Mouse (Mus musculus) CD8-positive naive resting alpha-beta T cell, adult 2 months (primary cell): ENCODE measurements around the gene Car9.

Experiments used
- DNase-seq, 2 experiments: peaks; one replicate each; pipeline ENCODE4 v3.0.0; 2022; ENCODE audit warnings: low read depth in 2 of 2, low spot score in 2 of 2

Gene Car9

DNA sequence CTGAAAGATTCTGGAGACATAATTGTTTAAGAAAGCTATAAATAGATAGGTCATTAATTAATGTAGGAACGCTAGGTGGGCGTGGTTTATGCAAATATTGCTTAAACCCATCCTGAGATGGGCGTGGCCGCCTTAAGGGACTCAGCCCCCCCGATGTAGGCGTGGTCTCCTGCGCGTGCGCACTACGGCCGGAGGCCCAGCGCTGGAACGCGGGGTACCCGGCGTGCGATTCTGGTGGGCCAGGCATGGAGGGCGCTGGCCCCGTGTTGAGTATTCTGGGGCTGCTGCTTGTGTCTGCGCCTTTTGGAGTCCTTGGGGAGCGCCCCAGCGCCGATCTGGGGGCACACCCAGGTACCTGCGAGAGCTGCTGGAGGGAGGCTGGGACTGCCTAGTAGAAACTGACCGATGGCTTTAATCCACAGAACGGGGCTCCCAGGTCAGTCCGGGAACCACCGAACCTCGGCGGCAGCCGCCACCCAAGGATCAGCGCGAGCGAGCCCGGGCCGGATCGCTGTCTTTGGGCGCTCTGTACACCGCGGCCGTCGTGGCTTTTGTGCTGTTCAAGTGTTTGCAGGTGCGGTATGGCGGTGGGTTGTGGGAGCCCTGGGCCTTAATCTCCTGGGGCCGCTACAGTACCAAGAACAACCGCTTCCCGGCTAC lies 13.4 kb upstream of the Car9 start:
- peak; percentile 99 for DNase-seq

GRCm38 (mm10) chr4:43493846-43494240 lies 12.9 kb upstream of the Car9 start:
- DNase-seq: no peak

DNA sequence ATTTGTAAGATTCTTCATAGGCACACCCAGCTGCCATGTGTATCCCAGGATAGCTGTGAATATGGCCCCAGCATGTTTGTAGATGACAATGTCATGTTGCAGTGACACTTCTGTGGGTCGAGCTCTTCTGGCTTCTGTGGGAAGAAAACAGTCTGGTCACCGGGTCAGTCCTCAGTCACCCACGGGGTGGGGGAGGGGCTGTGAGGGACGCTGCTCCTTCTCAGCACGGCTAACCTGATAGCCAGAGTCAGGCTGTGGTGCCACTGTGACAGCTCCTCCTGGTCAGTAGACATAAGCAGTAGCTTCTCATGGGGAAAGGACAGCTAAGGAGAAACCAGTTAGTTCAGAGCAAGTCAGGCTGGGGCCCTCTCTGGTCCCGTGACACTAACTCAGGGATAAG lies 10.2 kb upstream of the Car9 start:
- no peak for DNase-seq

DNA sequence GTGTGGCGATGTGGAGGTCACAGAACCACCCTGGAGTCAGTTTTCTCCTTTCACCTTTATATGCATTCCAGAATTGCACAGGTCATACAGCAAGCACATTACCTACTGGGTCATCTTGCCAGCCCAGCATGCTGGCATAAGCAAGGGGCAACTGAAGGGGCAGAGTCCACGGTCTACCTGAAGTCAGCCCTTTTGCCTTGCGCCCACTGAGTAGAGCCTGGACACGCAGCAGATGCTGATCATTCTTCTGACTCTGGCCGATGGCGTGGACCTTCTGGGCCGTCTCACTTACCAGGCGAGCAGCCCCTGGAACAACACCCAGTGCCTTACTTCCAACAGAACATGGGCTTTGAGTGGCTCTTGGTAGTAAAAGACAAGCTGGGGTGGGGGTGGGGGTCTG lies 9.4 kb upstream of the Car9 start:
- no peak for DNase-seq

DNA sequence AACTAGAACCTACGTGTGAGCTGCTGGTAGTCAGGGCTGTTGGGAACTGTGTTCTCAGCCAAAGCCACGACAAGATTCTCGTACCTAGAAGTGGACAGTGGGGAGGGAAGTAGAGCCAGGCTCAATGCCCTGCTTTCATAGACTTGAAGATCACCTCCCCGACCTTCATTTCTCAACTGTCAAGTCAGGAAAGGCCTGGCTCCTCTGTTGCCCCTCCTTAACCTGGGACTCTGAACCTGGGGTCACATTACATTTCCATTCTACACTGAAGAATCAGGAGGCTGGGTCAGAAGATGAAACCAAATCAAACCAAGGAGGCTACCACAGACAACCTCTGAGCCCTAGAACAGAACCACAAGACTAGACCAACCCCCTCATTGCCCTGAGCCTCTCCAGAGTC lies 8.8 kb upstream of the Car9 start:
- no peak for DNase-seq

DNA sequence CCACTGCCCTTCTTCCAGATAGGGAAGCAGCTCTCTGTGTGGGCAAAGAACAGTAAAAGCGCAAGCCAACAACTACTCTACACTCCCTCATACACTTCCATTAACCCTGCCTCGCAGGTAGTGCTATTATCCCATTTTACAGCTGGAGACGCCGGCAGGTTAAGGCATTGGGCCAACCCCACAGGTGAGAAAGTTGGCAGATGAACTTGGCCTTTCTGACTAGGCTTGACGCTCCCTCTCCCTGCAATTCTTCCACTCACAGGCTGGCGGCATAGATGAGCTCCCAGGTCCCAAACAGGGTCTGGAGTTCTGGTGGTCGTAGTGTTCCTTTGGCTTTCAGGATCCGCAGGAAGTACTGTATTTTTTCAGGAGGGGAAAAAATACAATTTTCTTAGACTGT lies 7.8 kb upstream of the Car9 start:
- DNase-seq: no peak

GRCm38 (mm10) chr4:43499407-43500333 lies 7.1 kb upstream of the Car9 start, which contains the start of gene Arhgef39:
TSS of gene Arhgef39 (minus strand) at chr4:43499695.
- DNase-seq: peak in 1 of 2 experiments; percentile 33

- no peak for DNase-seq
Observed at GRCm38 (mm10) chr4:43503041-43503440, 3.7 kb upstream of the Car9 start.

DNA sequence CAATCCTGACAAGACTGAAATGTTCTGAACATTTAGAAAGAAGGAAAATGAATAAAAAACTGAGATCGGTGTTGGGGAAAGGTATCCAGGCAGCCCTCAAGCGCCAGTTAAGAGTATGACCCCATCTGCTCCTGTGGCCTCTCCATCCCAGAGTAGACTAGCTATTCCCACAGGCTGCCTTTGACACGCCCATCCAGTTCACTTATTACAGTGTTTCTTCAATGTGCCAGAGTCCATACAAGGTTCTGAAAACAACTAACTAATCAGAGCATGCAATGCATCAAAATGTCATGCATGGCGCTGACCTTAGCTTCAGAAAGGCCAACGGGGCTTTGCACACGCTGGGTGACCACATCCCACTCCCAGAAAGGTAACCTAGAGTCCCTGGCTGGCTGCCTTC lies 3.3 kb upstream of the Car9 start:
- DNase-seq: no peak

DNA sequence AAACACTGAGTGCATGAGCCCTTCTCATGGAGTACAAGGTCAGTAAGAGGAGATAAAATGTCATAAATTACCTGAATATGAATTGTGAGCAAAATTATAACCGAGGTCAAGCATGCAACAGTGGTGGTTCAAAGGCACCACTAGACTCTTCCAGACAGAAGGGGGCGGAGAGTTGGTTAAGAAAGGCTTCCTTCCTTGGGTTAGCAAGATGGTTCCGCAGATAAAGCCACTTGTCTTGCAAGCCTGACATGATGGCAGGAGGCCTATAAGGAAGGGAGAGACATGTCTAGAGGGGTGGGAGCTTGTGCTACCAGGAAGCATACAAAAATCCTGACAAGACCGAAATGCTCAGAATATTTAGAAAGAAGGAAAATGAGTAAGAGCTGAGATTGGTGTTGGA lies 2.5 kb upstream of the Car9 start:
- no peak for DNase-seq

DNA sequence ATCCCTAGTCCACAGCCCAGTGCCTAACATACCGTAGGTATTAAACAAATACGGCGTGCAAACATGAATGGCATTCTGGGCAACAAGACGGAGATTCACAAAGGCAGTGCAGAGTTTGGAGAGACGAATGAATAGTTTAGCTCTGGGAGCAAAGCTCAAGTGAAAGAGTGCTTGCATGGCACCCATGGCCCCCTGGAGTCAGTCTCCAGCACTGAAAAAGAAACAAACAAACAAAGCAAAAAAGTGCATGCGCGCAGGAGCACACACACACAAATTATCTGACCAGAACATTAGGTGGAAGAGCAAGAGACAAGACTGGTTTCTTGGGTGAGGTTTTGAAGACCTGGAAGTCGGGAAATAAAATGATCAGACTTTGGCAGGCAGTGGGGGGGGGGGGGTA lies 692 bp upstream of the Car9 start:
- no peak for DNase-seq

- no peak for DNase-seq
Observed at GRCm38 (mm10) chr4:43507938-43508665, 1.3 kb downstream of the Car9 start.

DNA sequence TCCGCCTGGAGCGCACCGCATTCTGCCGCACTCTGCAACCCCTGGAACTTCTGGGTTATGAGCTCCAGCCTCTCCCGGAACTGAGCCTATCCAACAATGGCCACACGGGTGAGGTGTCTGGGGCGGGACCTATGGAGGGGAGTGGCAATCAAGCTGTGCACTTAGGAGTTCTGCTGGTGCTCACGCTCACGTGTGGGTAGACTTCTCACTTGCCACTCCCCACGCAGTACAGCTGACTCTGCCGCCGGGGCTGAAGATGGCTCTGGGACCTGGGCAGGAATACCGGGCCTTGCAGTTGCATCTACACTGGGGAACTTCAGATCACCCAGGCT lies 1.9 kb downstream of the Car9 start:
- DNase-seq: peak; percentile 49 to 64

DNA sequence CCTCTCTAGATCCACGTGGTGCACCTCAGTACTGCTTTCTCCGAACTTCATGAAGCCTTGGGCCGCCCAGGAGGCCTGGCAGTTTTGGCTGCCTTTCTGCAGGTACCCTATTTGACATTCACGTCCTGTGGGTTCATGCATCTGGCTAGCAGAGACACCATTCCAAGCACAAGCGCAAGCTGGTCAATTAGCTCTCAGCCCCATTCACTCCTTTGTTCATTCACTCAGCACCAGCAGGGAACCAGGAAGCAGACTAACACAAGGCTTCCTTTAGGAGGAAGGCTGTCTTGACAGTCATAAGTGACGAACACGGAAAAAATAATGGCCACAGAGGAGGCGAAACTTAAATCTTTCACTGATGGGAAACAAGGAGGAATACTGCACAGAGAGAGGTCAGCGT lies 2.3 kb downstream of the Car9 start:
- DNase-seq: no peak

DNA sequence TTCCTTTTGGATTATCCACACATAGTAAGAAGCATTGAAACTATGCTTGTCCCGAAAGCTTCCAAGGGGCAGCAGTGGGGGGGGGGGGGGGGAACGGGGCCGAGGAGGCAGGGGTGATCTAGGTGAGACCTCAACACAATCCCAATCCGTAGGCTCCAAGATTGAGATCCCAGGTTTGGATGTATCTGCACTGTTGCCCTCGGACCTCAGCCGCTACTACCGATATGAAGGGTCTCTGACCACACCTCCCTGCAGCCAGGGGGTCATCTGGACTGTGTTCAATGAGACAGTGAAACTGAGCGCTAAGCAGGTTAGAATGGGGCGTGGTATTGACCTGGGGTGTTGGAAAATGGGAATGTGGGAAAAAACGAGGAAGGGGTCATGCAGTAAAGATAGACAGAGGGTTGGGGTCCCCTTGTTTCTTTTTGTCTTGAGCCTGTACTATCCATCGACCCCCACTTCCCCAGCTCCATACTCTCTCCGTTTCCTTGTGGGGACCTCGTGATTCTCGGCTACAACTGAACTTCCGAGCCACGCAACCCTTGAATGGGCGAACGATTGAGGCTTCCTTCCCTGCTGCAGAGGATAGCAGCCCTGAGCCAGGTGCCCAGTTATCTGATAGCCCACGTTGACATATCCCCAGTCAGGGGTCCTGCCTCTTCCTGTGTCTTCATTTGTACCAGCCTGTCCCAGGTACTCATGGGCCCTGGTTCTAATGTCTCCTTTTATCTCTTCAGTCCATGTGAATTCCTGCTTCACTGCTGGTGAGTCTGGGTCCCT lies 5.1 kb downstream of the Car9 start:
- no peak for DNase-seq

- DNase-seq: no peak
Observed at GRCm38 (mm10) chr4:43512653-43513052, 5.9 kb downstream of the Car9 start.

GRCm38 (mm10) chr4:43513300-43513699 lies 6.5 kb downstream of the Car9 start:
- no peak for DNase-seq

DNA sequence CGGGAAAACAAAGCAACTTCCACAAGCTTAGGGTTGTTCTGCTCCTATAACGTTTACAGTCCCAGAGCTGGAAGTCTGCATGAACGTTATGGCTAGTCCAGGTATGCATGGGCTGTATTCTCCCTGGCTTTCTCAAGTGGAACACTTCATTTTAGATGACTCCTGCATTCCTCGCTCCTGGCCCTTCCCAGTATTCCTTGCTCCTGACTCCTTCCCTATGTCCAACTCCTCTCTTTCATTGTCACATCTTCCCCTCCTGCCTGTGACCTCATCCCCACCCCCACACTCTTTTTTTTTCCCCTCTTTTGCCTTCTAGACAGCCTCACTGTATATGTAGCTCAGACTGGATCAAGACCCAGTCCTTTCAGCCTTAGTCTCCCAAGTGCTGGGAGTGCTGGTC lies 7.0 kb downstream of the Car9 start:
- DNase-seq: no peak

DNA sequence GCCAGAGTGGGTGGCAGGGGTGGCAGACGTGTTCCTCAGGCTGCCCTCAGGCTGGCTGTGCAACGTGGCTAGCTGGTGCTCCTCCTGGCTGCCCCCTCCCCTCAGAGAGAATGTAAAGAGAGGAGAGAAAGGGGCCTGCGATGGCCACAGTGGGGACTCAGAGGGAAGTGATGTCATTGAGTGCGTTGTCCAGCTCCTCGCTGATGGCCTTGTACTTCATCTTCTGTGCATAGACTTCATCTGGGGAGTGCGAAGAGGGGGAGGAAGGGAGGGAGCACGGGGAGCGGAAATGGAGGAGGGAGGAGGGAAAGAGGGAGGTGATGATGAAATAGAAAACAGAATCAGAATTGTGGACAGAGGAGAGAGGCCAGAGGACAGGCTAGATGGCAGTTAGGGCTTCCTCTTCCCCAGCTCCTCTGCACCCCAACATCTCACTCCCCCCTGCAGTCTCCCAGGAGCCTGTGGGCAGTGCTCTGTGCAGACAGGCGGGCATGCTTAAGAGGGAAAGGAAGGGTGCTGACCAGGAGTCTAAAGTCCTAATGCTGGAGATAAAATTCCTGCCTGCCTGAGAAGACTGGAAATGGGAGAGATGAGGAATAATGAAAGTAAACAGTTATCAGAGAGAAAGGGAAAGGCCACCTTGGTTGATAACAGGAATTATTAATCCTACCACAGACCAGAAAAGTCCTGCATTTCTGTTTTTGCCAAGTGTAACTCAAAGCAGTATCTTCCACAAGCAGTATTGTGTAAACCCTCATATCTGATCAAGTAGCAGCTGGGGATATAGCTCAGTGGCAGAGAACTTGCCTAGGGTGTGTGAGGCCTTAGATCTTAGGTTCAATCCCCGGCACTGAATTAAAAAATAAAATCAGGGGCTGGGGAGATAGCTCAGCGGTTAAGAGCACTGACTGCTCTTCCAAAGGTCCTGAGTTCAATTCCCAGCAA lies 9.3 kb downstream of the Car9 start:
- DNase-seq: no peak

DNA sequence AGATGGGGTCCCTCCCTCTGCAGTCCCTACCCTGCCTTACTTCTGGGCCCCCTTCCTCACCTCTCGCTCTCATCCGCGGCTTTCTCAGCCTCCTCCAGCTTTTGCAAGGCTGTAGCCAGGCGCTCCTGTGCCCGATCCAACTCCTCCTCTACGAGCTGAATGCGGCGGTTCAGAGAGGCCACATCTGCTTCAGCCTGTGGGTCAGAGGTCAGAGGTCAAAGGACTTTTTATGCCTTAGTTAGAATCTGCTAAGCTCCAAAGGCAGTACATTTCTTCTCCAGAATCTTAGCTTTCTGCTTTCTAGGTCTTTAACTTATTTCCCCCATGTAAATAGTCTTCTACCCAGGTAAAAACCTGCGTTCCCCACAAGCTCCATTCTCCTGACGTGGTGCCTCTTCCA lies 12.8 kb downstream of the Car9 start:
- no peak for DNase-seq
